Mouse (Mus musculus) neural tube, embryonic 10.5 days (tissue): ENCODE measurements around the gene Metap1.

Experiments used
- DNase-seq: peaks from one replicate; pipeline ENCODE4 v3.0.0-alpha.2; 2017; ENCODE audit warnings: low spot score; ENCODE audit errors: extremely low spot score

The Metap1 gene

DNA sequence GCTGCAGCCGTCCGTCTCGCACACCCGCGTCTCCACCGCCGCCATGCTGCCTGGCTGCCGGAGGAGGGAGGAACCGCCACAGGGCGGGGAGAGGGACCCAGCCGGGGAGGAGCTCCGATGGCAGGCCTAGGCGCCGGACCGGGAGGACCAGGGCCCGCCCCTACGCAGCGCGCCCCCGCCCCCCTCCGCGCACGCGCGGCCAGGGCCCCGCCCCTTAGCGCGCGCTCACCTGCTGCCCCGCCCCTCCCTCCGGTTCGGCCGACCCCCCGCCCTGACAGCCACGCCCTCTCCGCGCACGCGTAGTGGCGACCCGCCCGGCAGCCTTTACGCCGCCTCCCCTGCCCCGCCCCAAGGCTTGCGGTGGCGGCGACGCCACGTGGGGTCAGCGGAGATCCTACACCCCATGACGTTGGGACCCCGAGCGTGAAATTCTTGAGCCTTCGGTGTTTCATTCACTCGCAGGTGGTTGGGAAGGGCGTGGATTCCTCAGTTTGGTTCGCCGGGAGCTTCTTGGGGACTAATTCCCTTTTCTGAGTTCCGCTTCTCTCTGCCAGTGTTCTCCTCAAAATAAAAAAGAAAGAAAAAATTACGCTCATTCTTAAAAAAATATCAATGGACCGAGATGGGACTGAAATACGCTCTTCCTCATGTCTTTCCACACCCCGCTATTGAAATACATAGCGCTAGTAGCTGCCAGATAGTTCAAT is at the start of gene Metap1:
Metap1 (minus strand) TSS at position 189 of the 707 bp plus-strand sequence.
- DNase-seq: peak; percentile 99

GRCm38 (mm10) chr3:138536031-138536430 is 46.7 kb upstream of the Metap1 start:
- DNase-seq: no peak

DNA sequence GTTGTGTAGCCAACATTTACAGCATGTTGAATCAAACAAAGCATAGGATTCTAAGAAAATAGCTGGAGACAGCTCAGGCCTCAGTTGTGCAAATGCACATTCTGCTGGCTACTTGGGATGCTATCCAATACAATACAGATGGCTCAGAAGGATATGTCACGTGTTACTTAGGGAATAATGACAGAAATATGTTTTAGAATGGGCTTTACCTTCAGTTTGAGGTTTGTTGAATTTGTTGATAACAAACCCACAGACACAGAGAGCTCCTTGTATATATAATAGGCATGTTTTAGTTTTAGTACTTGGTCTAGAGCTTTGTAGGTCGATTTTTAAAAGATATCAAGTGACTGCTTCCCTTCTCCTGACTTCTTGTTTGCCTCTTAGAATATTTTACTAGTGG is 43.4 kb upstream of the Metap1 start:
- DNase-seq: no peak

DNA sequence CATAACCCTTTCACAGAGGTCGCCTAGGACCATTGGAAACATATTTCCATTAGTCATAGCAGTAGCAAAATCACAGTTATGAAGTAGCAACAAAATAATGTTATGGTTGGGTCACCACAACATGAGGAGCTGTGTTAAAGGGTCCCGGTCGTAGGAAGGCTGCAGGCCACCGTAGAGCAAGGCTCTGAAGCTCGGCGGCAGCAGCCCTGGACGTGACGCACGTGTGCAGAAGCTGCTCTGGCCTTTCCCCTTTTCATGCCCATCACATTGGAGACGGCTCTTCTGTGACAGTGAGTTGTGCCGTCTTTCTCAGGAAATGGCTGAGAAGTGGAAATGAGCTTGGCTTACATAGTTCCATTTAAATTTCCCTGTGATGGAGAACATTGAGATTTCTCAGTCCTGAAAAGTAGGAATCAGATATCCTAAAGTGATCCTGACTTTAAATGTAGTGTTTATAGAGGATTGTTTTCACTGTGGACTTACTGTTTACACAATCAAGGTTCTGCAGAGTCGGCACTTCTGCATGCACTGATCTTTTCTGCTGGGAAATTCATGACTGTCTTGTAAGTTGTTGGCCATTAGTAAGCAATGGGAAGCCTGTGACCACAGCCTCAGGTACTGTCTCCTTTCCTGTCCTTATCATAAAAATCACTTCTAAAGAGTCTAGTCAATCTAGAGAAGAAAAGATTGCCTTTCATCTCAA is 42.3 kb upstream of the Metap1 start:
- no peak for DNase-seq

GRCm38 (mm10) chr3:138530578-138531478 is 41.5 kb upstream of the Metap1 start:
- DNase-seq: no peak

- no peak for DNase-seq
Observed at GRCm38 (mm10) chr3:138528265-138528664, 39.0 kb upstream of the Metap1 start.

DNA sequence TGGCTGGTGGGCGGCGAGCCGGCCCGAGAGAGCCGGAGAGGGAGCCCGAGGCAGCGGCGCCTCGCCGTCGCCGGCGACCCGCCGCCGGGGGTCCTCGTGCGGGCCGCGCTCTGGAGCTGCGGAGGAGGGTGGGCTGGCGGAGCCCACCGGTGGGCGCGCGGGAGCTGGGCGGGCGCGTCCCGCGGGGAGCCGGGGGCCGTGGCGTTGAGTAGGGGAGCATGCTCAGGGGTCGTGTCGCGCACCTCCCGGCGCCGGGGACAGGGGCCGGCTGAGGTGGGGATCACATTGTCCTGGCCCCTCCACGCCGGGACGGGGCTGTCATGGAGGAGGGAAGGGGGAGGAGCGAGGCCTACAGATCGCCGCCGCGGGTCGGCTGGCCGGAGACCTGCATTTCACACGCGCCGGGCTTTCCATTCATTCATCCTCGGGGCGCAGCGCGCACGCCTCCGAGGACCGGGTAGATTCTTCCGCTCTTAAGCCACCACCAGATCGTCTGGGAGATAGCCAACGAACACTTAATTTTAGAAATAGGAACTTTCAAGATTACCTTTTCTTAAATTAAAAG is 38.4 kb upstream of the Metap1 start:
- DNase-seq: peak; percentile 83

- DNase-seq: peak; percentile 95
Observed at GRCm38 (mm10) chr3:138526916-138527666, 37.8 kb upstream of the Metap1 start.

DNA sequence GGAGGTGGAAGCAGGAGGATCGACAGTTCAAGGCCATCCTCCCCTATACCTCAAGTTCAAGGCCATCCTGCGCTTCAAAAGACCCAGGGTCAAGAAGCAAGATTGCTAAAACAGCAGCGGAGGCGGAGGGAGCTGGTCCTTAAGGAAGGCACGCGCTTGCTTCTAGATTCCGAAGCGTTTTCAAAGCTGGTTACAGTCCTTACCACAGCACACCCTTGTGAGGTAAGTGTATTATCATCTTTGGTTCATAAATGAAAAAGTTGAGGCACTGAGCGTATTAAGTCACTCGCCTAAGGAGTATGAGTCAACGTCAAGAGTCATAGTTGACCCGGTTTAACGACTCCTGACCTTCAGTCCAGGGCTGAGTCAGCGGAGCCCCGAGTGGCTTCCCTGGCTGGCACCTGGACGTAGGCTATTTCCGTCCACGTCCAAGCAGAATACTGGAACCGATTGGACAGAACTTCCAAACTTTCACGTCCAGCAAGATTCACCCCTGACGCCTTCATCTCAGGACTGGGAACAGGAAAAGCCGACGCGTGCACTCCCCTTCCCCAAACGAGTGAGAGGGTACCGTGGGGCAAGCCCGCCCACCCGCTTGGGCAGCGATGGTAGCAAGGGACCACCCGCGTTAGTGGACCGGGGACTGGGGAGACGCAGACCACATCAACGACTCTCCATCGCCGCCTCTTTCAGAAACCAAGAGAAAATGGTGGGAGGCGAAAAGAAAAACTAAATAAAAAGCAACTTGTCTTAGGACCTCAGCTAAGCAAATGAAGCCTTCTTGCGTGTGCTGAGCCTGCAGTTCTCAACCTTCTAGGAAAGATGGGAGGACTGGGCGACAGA is 37.0 kb upstream of the Metap1 start, which contains the start of gene Eif4e:
Eif4e (plus strand) TSS at position 107 of the 843 bp plus-strand sequence.
- peak; percentile 57 for DNase-seq

DNA sequence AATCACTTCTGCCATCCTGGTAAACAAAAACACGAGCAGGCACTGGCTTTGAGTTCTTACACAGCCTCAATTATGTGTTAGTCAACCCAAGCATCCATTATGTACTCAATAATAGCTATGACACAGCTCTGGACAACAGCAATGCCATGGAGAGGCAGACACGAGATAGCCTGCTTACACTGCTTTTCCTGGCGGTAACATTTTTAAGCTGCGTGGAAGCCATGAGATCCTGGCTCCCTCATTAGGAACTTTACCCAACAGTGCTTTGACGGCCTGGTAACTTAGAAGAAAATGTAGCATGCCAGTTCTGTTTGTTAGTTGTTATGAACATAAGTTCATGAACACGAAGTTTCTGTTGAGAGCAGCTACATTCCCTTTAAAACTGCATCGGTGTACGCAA is 36.2 kb upstream of the Metap1 start:
- DNase-seq: no peak

GRCm38 (mm10) chr3:138523956-138524355 is 34.6 kb upstream of the Metap1 start:
- DNase-seq: no peak

DNA sequence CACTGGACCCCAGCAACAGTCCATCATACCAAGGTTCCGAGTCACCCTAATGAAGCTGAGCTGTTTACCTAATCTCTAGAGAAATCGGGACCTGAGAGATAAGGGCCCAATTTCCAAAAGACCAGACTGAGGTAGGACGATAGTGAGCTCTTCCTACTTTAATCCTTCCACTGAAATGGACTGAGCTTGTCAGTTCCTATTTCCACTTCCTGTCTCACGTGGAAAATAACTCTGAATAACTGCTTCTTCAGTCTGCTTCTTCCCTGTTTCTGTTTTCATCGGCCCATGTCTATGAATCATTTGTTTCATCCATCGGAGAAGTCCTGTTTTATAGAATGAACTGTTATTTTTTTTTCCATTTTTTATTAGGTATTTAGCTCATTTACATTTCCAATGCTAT is 29.9 kb upstream of the Metap1 start:
- no peak for DNase-seq

DNA sequence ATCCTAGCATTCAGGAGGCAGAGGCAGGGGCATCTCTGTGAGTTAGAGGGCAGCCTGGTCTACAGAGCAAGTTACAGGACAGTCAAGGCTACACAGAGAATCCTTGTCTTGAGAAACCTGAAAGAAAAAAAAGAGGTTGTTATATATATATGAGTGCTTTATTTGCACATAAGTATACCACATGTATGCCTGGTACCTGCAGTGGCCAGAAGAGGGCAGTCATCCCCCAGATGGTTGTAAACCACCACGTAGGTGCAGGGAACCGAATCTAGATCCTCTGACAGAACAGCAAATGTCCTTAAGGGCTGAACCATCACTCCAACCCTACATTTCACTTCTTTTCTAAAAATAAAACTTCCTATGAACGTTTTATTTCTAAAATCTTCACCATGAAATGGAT is 28.6 kb upstream of the Metap1 start:
- no peak for DNase-seq

DNA sequence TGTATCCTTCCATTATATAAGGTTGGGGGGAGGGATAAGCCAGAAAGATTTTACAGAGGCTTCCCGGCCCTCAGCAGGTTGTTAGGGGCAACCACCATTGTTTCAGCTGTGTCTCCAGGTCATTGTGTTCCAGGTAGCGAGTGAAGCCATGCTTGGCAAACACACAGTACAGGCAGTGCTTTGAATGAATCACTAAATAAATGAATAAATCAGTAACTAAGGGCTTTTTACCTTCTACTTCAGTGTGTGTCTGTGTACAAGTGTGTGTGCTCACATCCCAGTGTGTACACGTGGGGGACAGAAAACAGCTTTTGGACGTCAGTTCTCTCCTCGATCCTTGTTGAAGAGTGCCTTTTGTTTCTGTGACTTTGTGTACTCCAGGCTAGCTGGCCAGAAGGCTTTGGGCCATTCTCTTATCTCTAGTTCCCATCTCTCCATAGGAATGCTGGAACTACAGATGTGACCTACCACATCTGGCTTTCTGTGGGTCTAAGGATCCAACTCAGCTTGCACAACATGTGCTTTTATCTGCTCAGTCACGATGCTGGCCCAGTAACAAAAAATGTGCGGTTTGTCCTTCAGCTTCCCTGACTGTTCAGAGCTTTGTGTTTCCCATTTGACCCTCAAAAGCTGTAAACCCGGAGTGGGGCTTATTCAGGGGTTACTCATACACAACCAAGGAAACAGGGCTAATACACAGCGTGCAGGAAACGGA is 26.5 kb upstream of the Metap1 start:
- DNase-seq: no peak

- DNase-seq: no peak
Observed at GRCm38 (mm10) chr3:138514749-138515148, 25.4 kb upstream of the Metap1 start.

GRCm38 (mm10) chr3:138513243-138513642 is 23.9 kb upstream of the Metap1 start:
- DNase-seq: peak; percentile 56

- DNase-seq: no peak
Observed at GRCm38 (mm10) chr3:138510471-138510870, 21.2 kb upstream of the Metap1 start.

DNA sequence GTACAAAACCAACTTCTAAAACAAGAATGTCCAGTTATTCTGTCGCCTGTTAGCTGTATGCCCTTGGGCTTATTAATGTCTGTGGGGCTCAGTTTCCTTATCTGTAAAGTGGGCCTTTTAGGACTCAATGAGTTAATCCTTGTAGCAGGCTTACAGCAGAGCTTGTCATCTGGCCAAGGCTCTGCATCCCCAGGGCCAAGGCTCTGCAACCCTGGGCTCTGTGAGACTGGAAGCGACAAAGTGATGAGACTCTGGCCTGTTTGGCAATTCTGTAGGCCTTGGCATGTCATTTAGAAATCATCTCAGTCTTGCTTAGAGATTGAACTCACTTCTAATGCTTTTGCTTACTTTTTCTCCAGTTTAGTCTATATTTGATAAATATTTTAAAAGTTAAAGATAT is 20.3 kb upstream of the Metap1 start:
- DNase-seq: no peak

DNA sequence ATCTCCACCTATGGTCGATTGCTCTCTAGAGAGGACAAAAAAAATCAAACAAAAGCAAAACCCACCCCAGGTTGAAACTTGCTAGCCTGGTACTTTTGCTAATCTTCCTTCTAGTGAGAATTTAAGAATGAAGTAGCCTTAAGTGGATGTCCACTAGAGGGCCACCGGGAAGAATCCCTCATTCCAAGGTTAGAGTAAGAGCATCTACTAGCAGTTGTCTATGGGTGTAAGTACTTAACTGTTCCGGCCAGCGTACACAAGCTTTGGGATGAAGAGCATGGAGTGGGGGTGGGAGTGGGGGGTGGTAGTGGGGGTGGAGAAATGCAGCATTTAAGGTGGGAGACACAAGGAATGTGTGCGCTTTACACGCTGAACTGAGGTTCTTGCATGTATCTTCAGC is 17.4 kb upstream of the Metap1 start:
- DNase-seq: no peak
